Mouse (Mus musculus): ENCODE measurements around the gene Serbp1. TPM values are rescaled to one million over a fixed set of nuclear protein-coding genes. Genes with fewer than 3 reads are reported as not detected.

The Serbp1 gene
- polyA plus RNA-seq, 1 experiment = 331 TPM

GRCm38 (mm10) chr6:67236491-67237234 lies 1.3 kb upstream of the Serbp1 start:
- DNase-seq (ENCODE audit: low read depth) = no peak
- TF ChIP-seq POLR2A (IDR thresholded peaks at IDR 0.05; ENCODE audit: borderline replicate concordance, extremely low read depth, insufficient read depth, insufficient read length, poor library complexity, severe bottlenecking) (no peak), CTCF (IDR thresholded peaks at IDR 0.05; ENCODE audit: borderline replicate concordance, extremely low read depth, insufficient read depth, insufficient read length) (no peak)

- no peak for TF ChIP-seq POLR2A (IDR thresholded peaks at IDR 0.05; ENCODE audit: borderline replicate concordance, extremely low read depth, insufficient read depth, insufficient read length, poor library complexity, severe bottlenecking)
- no peak for TF ChIP-seq CTCF (IDR thresholded peaks at IDR 0.05; ENCODE audit: borderline replicate concordance, extremely low read depth, insufficient read depth, insufficient read length)
These were observed 3.3 kb downstream of the Serbp1 start for GRCm38 (mm10) chr6:67241263-67241662.

GRCm38 (mm10) chr6:67243765-67244420 lies 5.9 kb downstream of the Serbp1 start:
- TF ChIP-seq CTCF (IDR thresholded peaks at IDR 0.05; ENCODE audit: borderline replicate concordance, extremely low read depth, insufficient read depth, insufficient read length) (no peak), POLR2A (IDR thresholded peaks at IDR 0.05; ENCODE audit: borderline replicate concordance, extremely low read depth, insufficient read depth, insufficient read length, poor library complexity, severe bottlenecking) (no peak)
- no peak for DNase-seq (ENCODE audit: low read depth)

More at GRCm38 (mm10) chr6:67241263-67241662, 3.3 kb downstream of the Serbp1 start:
- DNase-seq (ENCODE audit: low read depth) = no peak

- no peak for TF ChIP-seq POLR2A (IDR thresholded peaks at IDR 0.05; ENCODE audit: borderline replicate concordance, extremely low read depth, insufficient read depth, insufficient read length, poor library complexity, severe bottlenecking)
- no peak for TF ChIP-seq CTCF (IDR thresholded peaks at IDR 0.05; ENCODE audit: borderline replicate concordance, extremely low read depth, insufficient read depth, insufficient read length)
These were observed 6.5 kb downstream of the Serbp1 start for GRCm38 (mm10) chr6:67244451-67244850.

DNA sequence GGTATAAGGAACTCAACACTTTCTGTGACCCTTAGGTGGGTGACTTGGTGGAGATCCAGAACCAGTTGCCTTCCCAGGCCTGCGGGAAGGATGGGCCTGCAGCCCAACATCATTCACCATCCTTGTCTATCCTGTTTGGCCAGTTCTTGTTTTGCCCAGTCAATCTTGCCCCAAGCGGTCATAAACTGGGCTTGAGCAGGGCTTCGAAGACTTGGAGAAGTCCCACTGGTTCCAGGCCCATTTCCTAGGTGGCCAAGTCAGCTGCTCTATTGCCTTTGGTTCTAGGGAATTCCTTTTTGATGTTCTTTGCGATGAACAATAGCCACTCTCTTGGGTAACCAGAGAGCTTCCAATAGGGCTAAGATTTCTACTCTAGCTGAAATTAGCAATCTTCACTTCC lies 13.1 kb downstream of the Serbp1 start:
- no peak for TF ChIP-seq CTCF (IDR thresholded peaks at IDR 0.05; ENCODE audit: borderline replicate concordance, extremely low read depth, insufficient read depth, insufficient read length)
- no peak for TF ChIP-seq POLR2A (IDR thresholded peaks at IDR 0.05; ENCODE audit: borderline replicate concordance, extremely low read depth, insufficient read depth, insufficient read length, poor library complexity, severe bottlenecking)
- no peak for DNase-seq (ENCODE audit: low read depth)

More at GRCm38 (mm10) chr6:67244451-67244850, 6.5 kb downstream of the Serbp1 start:
- DNase-seq (ENCODE audit: low read depth) = no peak

DNA sequence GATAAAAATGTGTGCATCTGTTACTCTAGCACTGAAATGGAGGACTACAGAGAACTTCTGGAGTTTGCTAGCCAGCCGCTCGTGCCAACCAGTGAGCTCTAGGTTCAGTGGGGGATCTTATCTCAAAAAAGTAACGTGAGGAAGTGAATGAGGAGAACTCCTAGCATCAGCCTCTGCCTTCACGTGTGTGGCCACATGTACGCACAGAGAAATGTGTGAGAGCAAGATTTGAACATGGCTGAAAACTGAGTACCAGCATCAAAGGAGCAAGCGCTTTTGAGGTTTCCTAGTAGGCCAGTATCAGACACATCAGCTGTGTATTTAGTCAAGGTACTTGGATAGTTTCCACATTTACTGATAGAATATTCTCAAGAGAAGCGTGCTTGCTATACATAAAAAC lies 27.0 kb downstream of the Serbp1 start:
- DNase-seq (ENCODE audit: low read depth) = no peak
- TF ChIP-seq CTCF (IDR thresholded peaks at IDR 0.05; ENCODE audit: borderline replicate concordance, extremely low read depth, insufficient read depth, insufficient read length) = no peak
- no peak for TF ChIP-seq POLR2A (IDR thresholded peaks at IDR 0.05; ENCODE audit: borderline replicate concordance, extremely low read depth, insufficient read depth, insufficient read length, poor library complexity, severe bottlenecking)

GRCm38 (mm10) chr6:67266159-67266657 lies 28.2 kb downstream of the Serbp1 start:
- TF ChIP-seq POLR2A (IDR thresholded peaks at IDR 0.05; ENCODE audit: borderline replicate concordance, extremely low read depth, insufficient read depth, insufficient read length, poor library complexity, severe bottlenecking) (no peak), CTCF (IDR thresholded peaks at IDR 0.05; ENCODE audit: borderline replicate concordance, extremely low read depth, insufficient read depth, insufficient read length) (no peak)
- DNase-seq (ENCODE audit: low read depth) = peak; percentile 63

DNA sequence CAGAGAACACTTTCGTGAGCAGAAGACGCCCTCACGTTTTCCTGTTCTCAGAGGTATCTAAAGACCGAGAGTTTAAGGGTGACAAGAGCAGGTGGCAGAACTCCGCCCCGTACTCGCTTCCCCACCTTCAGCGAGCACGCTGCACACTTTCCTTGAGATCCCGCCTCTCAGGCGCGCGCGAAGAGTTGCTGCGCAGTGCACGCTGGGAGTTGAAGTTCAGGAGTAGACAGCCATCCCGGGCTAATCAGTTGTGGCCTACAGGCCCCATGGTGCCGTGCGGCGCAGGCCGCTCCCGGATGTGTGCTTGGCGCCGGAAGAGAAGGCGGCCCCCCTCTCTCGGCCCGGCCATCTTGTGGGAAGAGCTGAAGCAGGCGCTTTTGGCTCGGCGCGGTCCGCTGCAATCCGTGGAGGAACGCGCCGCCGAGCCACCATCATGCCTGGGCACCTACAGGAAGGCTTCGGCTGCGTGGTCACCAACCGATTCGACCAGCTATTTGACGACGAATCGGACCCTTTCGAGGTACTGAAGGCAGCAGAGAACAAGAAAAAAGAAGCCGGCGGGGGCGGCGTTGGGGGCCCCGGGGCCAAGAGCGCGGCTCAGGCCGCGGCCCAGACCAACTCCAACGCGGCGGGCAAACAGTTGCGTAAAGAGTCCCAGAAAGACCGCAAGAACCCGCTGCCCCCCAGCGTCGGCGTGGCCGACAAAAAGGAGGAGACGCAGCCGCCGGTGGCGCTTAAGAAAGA lies 28.9 kb downstream of the Serbp1 start:
- DNase-seq (ENCODE audit: low read depth) = peak; percentile 99
- TF ChIP-seq CTCF (IDR thresholded peaks at IDR 0.05; ENCODE audit: borderline replicate concordance, extremely low read depth, insufficient read depth, insufficient read length) (no peak), POLR2A (IDR thresholded peaks at IDR 0.05; ENCODE audit: borderline replicate concordance, extremely low read depth, insufficient read depth, insufficient read length, poor library complexity, severe bottlenecking) (peak; percentile 64; the same call in 1 of the 2 replicates)

GRCm38 (mm10) chr6:67267408-67268244 lies 29.6 kb downstream of the Serbp1 start:
- TF ChIP-seq POLR2A (IDR thresholded peaks at IDR 0.05; ENCODE audit: borderline replicate concordance, extremely low read depth, insufficient read depth, insufficient read length, poor library complexity, severe bottlenecking) (no peak), CTCF (IDR thresholded peaks at IDR 0.05; ENCODE audit: borderline replicate concordance, extremely low read depth, insufficient read depth, insufficient read length) (no peak)
- DNase-seq (ENCODE audit: low read depth) = peak; percentile 62

DNA sequence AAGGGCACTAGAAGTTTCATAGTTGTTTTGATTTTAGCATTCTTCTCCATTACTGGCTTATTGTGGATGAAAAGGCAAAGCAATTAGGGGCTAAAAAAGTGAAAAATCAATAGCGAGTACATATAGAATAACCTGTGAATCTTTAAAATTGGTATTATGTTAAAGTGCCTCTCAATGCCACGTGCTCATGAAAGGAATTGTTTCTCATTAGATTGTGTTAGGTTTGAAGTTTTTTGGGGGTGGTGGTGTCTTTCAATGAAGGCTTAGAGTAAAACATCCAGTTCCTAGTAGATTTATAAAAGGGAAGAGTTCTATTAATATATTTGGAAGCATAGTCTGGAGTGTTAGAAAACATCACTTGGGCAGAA lies 30.3 kb downstream of the Serbp1 start:
- no peak for DNase-seq (ENCODE audit: low read depth)
- TF ChIP-seq POLR2A (IDR thresholded peaks at IDR 0.05; ENCODE audit: borderline replicate concordance, extremely low read depth, insufficient read depth, insufficient read length, poor library complexity, severe bottlenecking) (no peak), CTCF (IDR thresholded peaks at IDR 0.05; ENCODE audit: borderline replicate concordance, extremely low read depth, insufficient read depth, insufficient read length) (no peak)

All from brain, embryonic 14.5 days (tissue).